Mouse (Mus musculus) layer of hippocampus, adult 9-11 months (tissue): ENCODE measurements around the gene Evc2.

ENCODE experiments used
- DNase-seq: peaks from one replicate; pipeline ENCODE4 v3.0.0; 2022

Evc2 gene

DNA sequence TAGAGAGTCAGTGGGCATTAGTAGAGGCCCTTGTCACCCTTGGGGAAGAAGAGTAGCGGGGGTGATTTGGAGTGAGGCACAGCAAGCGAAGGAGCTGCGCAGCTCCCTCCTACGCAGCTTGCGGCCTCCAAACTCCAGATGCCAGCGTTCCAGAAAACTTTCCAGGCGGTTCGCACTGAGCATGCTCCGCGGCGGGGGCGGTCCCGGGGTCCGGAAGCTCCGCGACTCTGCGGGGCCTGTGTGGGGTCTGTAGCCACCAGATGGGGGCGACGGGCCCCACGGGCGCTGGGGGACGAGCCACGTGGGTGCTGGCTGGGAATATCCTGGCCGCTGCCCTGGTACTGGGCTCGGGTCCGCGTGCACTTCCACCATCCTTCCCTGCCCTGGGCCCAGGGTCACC, at the start of gene Evc2:
Gene Evc2, plus strand, starts transcription at position 212 of the 400 bp plus-strand sequence.
- DNase-seq = peak; percentile 75

DNA sequence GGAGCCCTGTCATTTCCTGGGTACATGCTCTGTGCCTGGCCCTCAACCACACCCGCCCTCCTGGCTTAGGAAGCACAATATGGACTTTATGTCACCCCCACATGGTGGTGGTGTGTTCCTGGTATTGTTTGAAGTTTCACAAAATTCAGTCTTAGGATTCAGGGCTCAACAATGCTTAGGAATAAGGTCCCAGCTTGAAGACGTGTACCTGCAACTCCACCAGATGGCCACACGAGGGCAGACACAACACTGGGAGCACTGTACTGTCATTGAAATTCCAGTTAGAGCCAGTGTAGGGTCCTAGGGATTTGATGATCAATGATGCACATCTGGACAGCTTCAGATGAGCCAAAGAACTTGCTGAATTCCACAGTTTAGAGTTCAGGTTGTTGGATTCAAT, 49.1 kb upstream of the Evc2 start:
- DNase-seq = no peak

DNA sequence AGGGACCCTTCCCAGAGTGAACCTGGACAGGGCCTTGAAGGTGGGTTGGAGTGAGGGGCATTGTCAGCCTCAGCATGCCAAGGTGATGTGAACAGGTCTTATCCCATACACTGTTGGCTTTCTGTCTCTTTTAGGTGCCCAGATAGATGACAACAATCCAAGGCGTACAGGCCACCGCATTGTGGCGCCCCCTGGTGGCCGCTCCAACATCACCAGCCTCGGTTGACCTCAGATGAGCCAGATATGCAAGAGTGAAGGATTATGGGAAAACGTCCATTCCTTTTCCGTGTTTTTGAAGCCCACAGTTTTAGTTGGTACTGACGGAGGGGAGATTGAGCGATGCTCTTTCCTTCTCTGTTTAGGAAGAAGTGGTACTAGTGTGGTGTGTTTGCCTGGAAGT, 47.3 kb upstream of the Evc2 start:
- DNase-seq = no peak

DNA sequence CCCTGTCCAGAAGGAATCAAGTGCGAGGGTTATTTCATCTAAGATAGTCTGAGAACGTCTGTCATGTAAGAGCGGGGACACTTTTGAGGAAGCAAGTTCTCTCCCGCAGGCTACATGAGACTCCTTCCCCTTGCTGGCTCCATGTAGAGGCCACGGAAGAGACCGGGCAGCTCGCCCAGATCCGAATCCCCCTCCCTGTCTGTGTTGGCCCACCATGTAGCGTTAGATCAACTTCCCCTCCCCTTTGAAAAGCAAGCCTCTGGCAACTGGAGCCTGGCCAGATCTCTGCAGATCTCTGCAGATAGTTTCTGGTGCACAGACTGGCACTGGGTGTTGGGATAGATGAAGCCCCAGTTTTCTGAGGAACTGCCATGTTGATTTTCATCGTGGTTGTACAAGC, 41.6 kb upstream of the Evc2 start:
- DNase-seq = no peak

DNA sequence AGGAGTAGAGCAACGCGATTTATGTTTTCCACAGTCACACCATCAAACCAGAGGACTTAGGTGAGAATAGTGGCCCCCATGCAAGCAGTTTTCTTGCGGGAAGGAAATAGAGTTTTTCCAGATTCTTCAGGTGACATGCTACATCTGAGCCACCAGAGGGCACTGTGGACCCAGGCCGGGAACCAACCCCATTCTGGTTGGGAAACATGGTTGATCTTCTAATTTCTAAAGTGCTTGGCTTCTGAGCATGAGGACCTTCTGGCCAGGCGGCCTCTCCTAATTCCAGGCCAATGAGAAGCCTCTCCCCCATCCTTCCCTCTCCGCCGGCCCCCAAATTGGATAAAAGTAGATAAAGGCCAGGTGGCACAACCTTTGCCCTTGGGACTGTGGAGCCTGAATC, 39.9 kb upstream of the Evc2 start:
- no peak for DNase-seq

DNA sequence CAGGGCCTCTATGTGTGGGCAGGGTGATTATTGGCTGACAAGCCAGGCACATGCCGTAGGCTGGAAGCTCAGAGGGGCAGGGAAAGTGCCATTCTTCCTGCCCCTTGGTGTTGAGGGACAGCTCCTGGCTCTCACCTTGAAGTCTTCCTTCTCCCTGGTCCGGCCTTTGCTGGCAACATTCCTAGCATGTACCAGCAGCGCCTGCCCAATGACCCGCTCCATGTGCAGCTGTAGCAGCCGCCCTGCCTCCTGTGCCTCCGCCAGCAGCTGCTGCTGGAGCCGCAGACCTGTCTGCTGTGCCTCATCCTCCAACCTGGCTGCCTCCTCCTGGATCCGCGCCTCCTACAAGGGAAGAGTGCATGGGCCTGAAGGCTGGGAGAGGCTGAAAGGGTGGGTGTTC, 28.3 kb upstream of the Evc2 start:
- no peak for DNase-seq

DNA sequence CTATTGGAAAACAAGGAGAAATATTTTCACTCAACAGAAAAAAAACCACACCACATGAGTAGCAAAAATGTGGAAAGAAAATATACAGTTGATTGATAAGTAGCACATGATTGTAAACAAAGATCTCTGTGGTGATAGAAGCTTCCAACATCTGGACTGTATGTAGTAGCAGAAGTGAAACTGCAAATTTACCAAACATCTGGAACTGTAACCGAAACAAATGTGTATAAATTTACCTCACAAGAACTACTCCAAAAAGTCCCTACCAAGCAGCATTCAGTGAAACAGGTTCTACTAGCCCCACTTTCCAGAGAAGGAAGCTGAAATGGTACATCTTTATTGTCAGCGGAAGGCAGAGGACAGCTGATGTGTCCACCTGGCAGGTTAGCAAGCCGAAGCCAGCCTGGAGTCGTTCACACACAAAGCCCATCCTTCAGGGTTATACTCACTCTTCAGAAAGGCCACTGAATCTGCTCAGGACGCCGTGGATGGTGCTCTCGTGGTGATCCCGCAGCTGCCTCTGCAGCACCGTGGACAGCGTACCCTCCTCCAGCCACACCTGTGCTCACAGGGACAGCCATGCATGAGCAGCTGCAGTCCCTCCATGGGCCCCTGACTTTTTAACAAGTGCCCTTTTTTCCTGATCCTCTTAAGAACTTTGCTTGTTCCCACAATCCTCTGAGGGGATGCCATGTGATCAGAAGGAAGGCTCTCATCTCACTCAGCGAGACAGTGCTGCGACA, 25.1 kb upstream of the Evc2 start:
- DNase-seq = no peak

DNA sequence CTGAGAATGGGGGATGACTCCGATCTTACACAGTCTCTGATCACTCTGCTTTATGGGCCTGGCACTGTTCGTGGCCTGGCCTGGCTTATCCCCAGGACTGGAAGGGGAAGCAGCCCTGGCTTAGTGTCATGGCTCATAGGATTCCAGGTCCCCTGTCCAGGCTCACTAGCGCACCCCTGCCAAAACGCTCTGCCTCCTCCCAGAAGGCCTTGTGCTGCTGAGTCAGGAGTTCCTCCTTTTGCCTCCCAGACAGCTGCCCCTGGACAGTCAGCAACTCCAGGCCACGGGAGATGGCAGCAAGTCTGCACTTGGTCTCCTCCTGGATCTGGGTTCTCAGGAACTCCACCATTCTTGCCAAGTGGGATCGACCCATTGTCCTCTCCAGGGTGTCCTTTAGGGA, 19.6 kb upstream of the Evc2 start:
- DNase-seq = no peak

DNA sequence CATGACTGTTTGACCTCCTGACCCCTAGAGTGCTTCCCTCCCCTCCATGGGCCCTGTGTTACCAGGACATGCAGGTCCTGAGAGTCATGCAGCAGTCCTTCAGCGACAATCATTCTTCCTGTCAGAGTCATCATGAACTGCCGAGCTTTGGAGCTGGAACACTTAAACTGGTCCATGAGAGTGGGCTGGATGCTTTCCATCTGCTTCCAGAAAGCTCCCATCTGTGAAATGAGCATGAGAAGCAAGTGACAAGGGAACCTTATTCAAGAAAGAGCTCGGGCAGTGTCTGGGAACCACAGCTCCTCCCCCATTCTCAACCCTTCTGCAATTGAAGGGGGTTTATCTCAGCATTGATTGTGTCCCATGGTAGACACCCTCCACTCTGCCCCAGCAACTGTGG, 18.1 kb upstream of the Evc2 start:
- DNase-seq = peak; percentile 69

DNA sequence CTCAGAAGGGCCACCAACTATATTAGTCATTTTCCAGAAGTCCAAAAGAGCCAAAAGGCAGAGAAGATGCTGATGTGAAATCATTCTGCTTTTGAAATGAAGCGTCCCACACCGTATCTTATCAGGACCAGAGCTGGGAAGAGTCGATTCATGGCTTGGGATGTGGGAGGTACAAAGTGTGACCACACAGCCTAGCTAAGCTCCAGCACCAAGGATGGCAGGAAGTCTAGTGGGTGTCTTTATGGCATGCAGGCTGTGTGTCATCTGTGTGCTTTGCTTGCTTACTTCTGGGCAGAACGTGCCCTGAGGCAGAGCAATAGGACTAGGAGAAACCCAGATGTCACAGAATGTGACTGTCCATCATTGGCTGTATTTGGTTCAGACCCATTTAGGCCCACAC, 17.5 kb upstream of the Evc2 start:
- DNase-seq = no peak

DNA sequence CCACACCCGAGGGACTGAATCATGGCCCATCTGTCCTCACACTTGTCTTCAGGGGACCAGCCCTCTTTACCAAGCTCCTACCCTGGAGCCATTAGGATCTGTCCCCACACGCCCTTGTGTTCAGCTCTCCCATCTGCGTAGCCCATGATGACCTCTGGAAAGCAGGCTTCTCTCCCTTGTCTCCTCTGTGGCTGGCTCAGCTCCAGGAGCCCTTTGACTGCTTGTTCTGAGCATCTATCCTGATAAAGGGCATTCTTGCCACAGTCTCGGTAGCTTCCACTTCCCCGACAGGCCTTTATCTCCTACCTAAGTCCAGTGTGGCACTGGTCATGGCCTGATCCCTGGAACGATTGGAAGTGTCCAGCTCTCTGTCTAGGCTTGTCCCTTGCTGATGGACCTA, 11.6 kb upstream of the Evc2 start:
- DNase-seq = no peak

DNA sequence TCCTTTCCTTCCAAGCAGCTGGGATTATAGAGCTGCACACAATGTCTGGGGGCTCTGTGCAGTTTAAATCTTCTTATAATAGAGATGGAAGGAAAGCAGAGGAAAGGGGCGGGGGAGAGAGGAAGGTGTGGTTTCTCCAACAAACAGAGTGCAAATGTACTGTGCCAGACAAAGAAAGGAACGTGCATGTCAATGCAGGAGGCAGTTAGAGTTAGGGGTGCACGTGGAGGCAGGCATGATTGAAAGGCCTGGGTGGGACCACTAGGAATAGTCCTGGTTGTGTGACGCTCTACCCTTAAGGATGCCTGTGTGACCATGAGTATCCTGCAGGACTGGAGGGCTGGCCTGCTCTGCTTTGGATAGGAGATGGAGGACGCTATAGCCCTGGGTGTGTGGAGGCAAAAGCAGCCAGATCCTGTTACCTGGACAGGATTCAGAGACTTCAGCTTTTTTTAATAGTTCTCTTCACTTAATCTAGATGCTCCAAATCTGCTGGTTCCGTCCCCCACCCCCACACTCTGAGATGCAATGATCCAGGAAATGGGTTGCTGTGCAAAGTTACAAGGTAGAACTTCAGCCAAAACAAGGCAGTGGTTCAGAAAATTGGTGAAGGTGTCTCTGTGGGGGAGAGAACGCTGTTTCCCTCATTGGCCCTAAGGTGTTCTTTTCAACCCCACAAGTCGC, 7.7 kb upstream of the Evc2 start:
- DNase-seq = no peak

DNA sequence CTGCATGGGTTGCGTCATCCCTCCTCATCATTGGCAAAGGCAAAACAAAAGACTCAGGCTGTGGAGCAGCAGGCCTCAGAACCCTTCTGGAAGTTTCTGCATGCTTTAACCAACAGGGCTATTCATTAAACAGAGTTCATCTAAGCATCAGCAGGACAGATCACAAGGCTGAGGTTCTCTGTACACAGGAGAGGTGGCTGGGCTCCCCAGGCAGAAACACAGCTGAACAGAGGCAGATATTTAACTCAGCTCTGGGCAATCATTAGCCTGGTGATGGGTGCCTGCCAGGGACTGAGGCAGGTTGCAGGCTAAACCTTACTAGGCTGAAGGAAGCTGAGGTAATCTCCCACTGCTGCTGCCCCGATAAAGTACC, 7.2 kb upstream of the Evc2 start:
- no peak for DNase-seq

DNA sequence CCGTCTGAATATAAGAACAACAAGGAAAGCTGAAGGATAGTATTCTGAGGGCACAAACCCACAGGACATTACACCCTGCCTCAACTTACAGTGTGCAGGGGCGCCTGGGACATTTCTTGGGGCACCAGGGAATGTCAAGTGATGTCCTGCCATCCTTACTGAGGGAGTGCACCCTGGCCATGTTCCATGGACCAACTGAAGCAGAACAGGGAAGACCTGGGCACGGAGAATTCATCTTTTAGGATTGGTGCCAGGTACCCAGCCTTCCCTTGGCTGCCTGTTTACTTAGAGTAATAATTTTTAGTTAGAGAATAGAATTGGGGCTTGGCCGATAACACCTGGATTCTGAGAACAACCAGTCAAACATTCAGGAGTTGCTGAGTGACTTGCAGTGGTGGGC, 6.2 kb upstream of the Evc2 start:
- DNase-seq = no peak

DNA sequence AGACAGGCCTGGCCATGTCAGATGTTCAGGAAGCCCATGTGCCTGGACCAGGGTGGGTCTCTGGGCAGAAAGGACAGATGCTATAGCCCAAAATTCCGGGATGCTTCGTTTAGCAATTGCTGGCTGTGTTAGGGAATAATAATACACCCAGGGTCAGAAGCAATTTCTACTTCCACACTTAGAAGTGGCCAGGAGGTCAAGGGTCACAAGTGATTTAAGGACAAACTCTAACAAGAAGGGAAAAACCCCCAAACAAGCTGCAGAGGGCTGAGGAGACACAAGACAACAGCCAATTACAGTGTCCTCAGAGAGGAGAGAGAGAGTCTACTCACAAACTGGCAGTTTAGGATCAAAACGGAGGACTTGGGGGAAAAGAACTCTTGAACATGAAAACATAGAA, 3.2 kb upstream of the Evc2 start:
- DNase-seq = no peak

DNA sequence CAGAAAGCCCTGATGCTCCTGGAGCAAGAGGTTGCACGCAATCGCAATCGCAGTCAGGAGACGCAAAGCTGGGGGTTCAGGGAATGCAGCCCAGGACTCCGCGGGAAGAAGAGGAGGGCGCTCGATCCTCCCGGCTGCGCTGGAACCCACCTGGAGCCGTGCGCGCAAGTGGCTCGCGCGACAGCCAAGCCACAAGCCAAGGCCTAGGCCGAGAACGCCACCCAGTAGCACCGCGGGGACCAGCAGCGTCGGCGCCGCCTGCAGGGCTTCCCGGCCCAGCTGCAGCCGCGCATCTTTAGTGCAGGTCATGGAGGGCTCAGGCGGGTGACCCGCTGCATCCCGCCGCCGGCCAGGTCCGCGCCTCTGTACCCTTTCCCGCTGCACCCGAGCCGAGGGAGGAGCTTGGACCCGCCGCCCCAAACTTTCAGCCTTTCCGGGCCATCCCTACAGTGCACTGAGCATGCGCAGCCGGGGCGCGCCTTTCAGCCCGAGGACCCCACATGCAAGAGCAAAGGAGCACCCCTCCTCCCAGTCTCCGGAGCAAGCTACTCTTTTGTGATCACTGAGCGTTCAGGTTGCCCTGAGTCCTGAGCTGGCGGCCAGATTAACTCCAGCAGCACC, 1.7 kb upstream of the Evc2 start, which contains the start of gene Evc:
Gene Evc, minus strand, starts transcription at position 410 of the 621 bp plus-strand sequence.
- no peak for DNase-seq

DNA sequence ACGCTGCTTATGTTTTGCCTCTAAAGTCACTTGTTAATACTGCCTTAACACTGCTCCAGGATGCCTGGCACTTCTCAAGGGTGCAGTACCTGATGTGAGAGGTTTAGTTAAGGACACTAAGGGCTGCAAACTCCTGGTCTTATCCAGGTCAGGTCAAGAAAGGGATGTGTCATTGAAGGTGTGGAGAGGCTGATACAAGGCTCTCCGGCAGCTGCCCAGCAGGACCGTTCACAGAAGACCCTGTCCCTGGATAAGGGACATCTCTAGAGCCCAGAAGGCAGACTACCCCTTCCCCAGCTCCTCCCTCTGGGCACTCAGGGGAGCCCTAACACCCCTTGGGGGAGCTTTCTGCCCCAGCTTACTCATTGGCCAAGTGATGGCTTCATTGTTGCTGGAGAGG, 603 bp upstream of the Evc2 start:
- DNase-seq = no peak

DNA sequence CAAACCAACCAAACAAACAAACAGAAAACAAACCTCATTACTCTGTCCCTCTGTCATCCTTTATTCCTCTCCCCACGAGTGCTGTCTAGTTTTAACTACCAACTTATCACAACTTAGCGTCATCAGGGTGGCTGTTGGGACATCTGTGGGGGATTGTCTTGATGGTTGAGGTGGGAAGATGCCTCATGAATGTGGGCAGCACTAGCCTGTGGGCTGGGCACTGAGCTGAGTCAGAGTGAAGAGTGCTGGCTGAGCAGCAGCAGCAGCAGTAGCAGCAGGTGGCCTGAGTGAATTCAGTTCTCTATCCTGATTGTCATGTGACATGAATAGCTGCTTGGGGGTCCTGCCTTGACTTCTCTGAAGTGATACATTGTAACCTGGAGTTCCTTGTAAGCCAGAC, 5.7 kb downstream of the Evc2 start:
- no peak for DNase-seq

DNA sequence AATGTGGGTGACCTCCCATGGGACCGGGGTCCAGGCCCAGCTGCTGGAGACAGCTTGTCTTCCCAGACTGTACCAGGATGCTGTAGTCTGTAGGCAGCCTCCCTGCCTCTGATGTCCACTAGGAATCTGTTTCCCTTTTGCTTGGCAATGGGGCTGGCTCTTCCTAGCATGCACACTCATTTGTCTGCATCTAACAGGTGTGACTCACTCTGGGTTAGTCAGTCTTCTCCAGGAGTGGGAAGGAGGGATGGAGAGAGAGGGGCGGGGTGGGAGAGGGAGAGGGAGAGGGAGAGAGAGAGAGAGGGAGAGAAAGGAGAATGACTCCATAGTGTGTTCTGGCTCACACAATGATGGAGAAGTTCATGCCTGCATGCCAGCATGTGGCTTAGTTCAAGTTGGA, 13.5 kb downstream of the Evc2 start:
- no peak for DNase-seq

DNA sequence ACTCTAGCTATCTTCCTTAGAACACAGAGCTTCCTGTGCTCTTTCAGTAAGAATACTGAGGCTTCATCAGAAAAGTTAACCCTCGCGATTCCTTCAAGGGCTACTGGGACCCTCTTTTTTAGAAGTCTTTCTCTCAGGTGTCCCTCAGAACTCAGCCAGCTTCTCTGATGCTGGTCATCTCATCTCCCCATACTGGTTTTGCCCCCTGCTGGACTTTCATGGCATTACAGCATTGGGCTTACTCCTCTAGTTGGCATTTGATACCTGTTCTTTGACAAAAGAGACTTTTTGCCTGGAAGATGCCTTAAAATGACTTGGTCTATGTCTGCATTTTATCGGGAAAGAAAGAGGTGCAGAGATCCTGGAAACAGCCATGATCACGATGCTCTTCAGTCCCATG, 16.1 kb downstream of the Evc2 start:
- DNase-seq = no peak

DNA sequence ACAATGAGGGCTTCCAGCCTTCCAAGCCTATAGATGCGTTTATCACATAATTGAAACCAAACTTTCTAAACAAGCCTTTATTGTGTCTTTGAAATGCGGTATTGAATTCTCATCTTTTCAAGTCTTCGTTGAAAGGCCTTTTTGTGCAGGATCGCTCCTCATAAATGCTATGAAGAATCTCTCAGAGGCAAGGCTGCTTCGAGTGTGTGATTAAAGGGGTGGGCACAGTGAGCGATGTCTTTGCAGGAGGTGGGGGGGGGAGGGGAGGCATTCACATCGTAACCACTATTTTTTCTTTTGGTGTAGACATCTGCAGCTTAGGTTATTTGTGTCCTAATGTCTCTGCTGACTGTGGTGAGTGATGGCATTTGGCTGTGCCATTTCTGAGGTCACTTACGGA, 17.7 kb downstream of the Evc2 start:
- no peak for DNase-seq

DNA sequence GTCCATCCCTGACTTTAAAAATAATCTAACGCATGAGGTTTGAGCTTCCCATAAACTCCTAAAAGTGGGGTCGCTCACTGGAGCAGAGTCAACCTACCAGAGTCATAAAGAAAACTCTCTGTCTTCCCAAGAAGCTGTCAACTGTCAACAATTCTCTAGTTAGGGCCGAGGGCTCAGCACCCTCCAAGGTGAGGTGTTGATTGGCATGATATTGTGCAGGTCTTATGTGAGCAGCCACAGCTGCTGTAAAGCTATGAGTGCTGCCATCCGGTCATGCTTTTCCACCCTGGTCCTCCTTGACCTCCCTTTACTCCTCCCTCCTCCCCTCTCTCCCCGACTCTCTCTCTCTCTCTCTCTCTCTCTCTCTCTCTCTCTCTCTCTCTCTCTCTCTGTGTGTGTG, 24.3 kb downstream of the Evc2 start:
- DNase-seq = no peak

DNA sequence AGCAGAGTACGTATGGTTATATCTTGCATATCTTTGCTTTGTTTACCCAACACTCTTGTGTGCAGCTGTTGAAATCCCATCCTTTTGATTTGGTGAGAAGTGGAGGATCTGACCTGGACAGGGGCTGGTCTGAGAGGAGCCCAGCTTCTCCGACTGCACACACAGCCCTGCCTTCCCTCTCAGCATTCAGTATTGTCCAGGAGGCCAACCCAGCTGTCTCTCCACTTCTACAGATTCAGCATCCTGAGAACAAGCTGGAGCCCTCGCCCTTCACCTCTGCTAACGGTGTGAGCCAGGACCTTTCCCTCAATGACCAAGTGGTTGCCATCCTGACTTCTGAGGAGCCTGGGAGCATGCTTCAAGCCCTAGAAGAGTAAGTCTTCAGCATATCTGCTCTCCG, 25.0 kb downstream of the Evc2 start:
- DNase-seq = no peak

DNA sequence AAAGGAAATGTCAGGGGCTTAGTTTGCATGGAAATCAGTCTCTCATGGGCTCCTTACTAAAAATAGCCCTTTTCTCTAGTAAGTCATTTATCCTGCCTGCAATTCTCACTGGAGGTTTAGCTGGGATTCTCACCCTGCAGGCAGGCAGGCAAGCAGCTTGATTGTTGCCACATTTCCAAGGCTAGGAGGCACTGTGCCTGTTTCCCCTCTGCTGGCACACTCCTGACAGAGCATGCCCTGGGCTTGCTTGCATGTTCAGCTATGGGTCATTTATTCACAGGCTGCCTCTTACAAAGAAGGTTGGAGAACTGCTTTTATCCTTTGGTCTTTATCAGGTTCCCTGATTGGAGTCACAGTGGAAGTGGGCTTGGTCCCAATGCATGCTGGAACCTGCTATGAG, 27.5 kb downstream of the Evc2 start:
- no peak for DNase-seq

DNA sequence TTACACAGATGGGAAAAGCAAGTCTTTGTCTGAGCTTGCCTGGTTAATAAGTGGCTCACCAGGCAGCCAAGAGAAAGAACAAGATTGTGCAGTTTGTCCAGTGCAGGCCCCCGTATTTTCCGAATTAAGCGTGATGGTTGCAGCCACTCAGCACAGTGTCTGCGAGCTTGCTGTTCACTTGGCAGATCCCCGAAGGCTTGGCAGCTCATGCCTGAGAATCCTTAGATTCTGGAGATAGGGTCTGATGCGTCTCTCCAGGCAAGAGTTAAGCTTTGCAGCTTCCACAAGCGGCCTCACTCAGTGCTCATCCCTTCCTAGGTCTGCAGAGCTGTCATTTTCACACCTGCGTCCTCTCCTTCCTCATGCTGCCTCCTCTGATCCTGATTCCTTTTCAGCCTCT, 30.5 kb downstream of the Evc2 start:
- DNase-seq = no peak
